ENCODE assay signal across 20 mouse cellular contexts in genomic region chr12:116293599-116294292, GRCm38 (mm10). TPM values are rescaled to one million over a fixed set of nuclear protein-coding genes. Genes with fewer than 3 reads are reported as not detected.
DNase-seq lines count a peak whose midpoint lies in the region; ATAC-seq lines count a peak whose summit lies in the region.
"Had no signal": no experiment of that assay in that cellular context is flagged by ENCODE, and none has a peak within 500 bp of the region (broad histone marks: within the 10 kb centered on the region; RNA-seq: fewer than 3 reads in every experiment).

No protein-coding gene starts in this region.

- intact Hi-C loops in left cerebral cortex, postnatal 4 days (cut with DNase I): no loop called here

- H3K27ac ChIP-seq in heart, embryonic 10.5 days: no peak overlapping the region
- H3K27ac ChIP-seq in forebrain, embryonic 11.5 days (ENCODE audit: low read depth, low read length): no peak overlapping the region
- H3K27ac ChIP-seq: embryonic facial prominence, embryonic 15.5 days; forebrain, embryonic 15.5 days; hindbrain, embryonic 12.5 days; midbrain, embryonic 12.5 days had no signal

- 79% methylated on average over 4 of the region's 4 CpGs for WGBS in heart, embryonic 10.5 days
- WGBS in forebrain, embryonic 11.5 days: 84% methylated on average over 4 of the region's 4 CpGs

- H3K9ac ChIP-seq in forebrain, embryonic 11.5 days (ENCODE audit: low read length): no peak overlapping the region
- H3K9ac ChIP-seq: embryonic facial prominence, embryonic 15.5 days; forebrain, embryonic 15.5 days; hindbrain, embryonic 12.5 days; midbrain, embryonic 12.5 days had no signal

- ATAC-seq in CD4-positive, CD25-positive, alpha-beta regulatory T cell, adult 4 months: peak; percentile 53
- peak; percentile 43 for ATAC-seq in inflammation-experienced regulatory T-cells, adult 6 months
- ATAC-seq in forebrain, embryonic 11.5 days (replicated peaks; ENCODE audit: low FRiP score): no peak
- ATAC-seq: forebrain, embryonic 15.5 days had no signal

- DNase-seq in heart, adult 18-20 months: peak; percentile 27 to 29
- no peak for DNase-seq in heart, embryonic 10.5 days (ENCODE audit: low spot score)
- peak; percentile 17 to 20 for DNase-seq in left cerebral cortex, adult 18-20 months (ENCODE audit: low spot score in 2 of 2)
- DNase-seq in left cerebral cortex, postnatal 4 days: no peak
- no peak for DNase-seq in forebrain, embryonic 11.5 days (ENCODE audit: low spot score)
- no peak for DNase-seq in spleen, postnatal 36 days (ENCODE audit: low spot score in 2 of 2)
- DNase-seq: adrenal gland, postnatal 14 days; cerebellum, postnatal 36 days; kidney, adult 18-20 months; lung, postnatal 10 days had no signal

- no peak overlapping the region for H3K4me2 ChIP-seq in forebrain, embryonic 11.5 days (ENCODE audit: low read depth, low read length, severe bottlenecking)
- H3K4me2 ChIP-seq: embryonic facial prominence, embryonic 15.5 days; forebrain, embryonic 15.5 days; hindbrain, embryonic 12.5 days; liver, embryonic 11.5 days; midbrain, embryonic 12.5 days had no signal

- H3K4me1 ChIP-seq in heart, embryonic 10.5 days: no peaks in the 10 kb centered on the region
- no peaks in the 10 kb centered on the region for H3K4me1 ChIP-seq in forebrain, embryonic 11.5 days (replicated peaks; ENCODE audit: control insufficient read depth, insufficient read depth, low read length)
- H3K4me1 ChIP-seq: embryonic facial prominence, embryonic 15.5 days; forebrain, embryonic 15.5 days; hindbrain, embryonic 12.5 days; midbrain, embryonic 12.5 days had no signal

- no peaks in the 10 kb centered on the region for H3K27me3 ChIP-seq in heart, embryonic 10.5 days (ENCODE audit: insufficient read depth, poor library complexity, severe bottlenecking)
- no peaks in the 10 kb centered on the region for H3K27me3 ChIP-seq in forebrain, embryonic 11.5 days (ENCODE audit: control insufficient read depth, insufficient read depth, low read length)
- H3K27me3 ChIP-seq: embryonic facial prominence, embryonic 15.5 days; forebrain, embryonic 15.5 days; hindbrain, embryonic 12.5 days; midbrain, embryonic 12.5 days had no signal

- no peaks in the 10 kb centered on the region for H3K9me3 ChIP-seq in heart, embryonic 10.5 days
- no peaks in the 10 kb centered on the region for H3K9me3 ChIP-seq in forebrain, embryonic 11.5 days (ENCODE audit: control insufficient read depth, low read length)
- H3K9me3 ChIP-seq: embryonic facial prominence, embryonic 15.5 days; forebrain, embryonic 15.5 days; hindbrain, embryonic 12.5 days; midbrain, embryonic 12.5 days had no signal

- H3K36me3 ChIP-seq in heart, embryonic 10.5 days: no peaks in the 10 kb centered on the region
- no peaks in the 10 kb centered on the region for H3K36me3 ChIP-seq in forebrain, embryonic 11.5 days (ENCODE audit: control insufficient read depth, insufficient read depth, low read length)
- H3K36me3 ChIP-seq: embryonic facial prominence, embryonic 15.5 days; forebrain, embryonic 15.5 days; hindbrain, embryonic 12.5 days; midbrain, embryonic 12.5 days had no signal

- H3K4me3 ChIP-seq in heart, embryonic 10.5 days: no peak overlapping the region
- H3K4me3 ChIP-seq in forebrain, embryonic 11.5 days (ENCODE audit: low read depth, low read length): no peak overlapping the region
- H3K4me3 ChIP-seq: embryonic facial prominence, embryonic 15.5 days; forebrain, embryonic 15.5 days; hindbrain, embryonic 12.5 days; midbrain, embryonic 12.5 days had no signal

RNA-seq across cellular contexts. Expression of gene Esyt2, which starts 12.8 kb away (rescaled TPM):
- 10 to 100 TPM; 23.7 to 31.8 TPM for total RNA-seq in heart, adult 18-20 months (2021)
- polyA plus RNA-seq in heart, embryonic 10.5 days (2016; fragmentation: Nextera tagmentation; extraction: Ambion mirVana): 12.5 and 14.7 TPM in 2 replicates
- 10 to 100 TPM; 57.8 to 58.5 TPM for total RNA-seq in left cerebral cortex, adult 18-20 months (2021)
- 10 to 100 TPM; 52.5 to 72.2 TPM for total RNA-seq in left cerebral cortex, postnatal 4 days (2021)
- 10 to 100 TPM; 45.0 to 63.7 TPM for polyA plus RNA-seq in CD4-positive, CD25-positive, alpha-beta regulatory T cell, adult 4 months (2017; shearing (Covaris generic))
- 10 to 100 TPM; 42.0 to 63.3 (median 61.0) TPM for polyA plus RNA-seq in inflammation-experienced regulatory T-cells, adult 6 months (2017; shearing (Covaris generic))
- polyA plus RNA-seq in forebrain, embryonic 11.5 days (2014; fragmentation: Nextera tagmentation; extraction: Ambion mirVana): 19.1 and 20.8 TPM in 2 replicates

RNA-seq across cellular contexts. Expression of gene Gm11027, which starts 18.6 kb away (rescaled TPM):
- not detected for total RNA-seq in heart, adult 18-20 months (2021)
- not detected in 2 replicates for polyA plus RNA-seq in heart, embryonic 10.5 days (2016; fragmentation: Nextera tagmentation; extraction: Ambion mirVana)
- not detected for total RNA-seq in left cerebral cortex, adult 18-20 months (2021)
- total RNA-seq in left cerebral cortex, postnatal 4 days (2021): not detected
- not detected for polyA plus RNA-seq in CD4-positive, CD25-positive, alpha-beta regulatory T cell, adult 4 months (2017; shearing (Covaris generic))
- polyA plus RNA-seq in inflammation-experienced regulatory T-cells, adult 6 months (2017; shearing (Covaris generic)): 1 to 10 TPM in 1 of 3 experiments, not detected in 2; 2.2 TPM
- not detected in 2 replicates for polyA plus RNA-seq in forebrain, embryonic 11.5 days (2014; fragmentation: Nextera tagmentation; extraction: Ambion mirVana)
- total RNA-seq: adrenal gland, postnatal 14 days; gastrocnemius, postnatal 4 days; layer of hippocampus, postnatal 10 days had no signal
- polyA plus RNA-seq: embryonic facial prominence, embryonic 15.5 days; forebrain, embryonic 15.5 days; hindbrain, embryonic 12.5 days; liver, embryonic 11.5 days; midbrain, embryonic 12.5 days; thymus, postnatal 0 days had no signal

RNA-seq across cellular contexts. Expression of gene Wdr60, which starts 30.9 kb away (rescaled TPM):
- total RNA-seq in heart, adult 18-20 months (2021): 1 to 10 TPM; 1.7 to 2.5 TPM
- 3.6 and 9.8 TPM in 2 replicates for polyA plus RNA-seq in heart, embryonic 10.5 days (2016; fragmentation: Nextera tagmentation; extraction: Ambion mirVana)
- 10 to 100 TPM; 17.2 to 18.2 TPM for total RNA-seq in left cerebral cortex, adult 18-20 months (2021)
- total RNA-seq in left cerebral cortex, postnatal 4 days (2021): 10 to 100 TPM; 16.6 to 19.4 TPM
- 1 to 10 TPM; 1.2 to 2.4 TPM for polyA plus RNA-seq in CD4-positive, CD25-positive, alpha-beta regulatory T cell, adult 4 months (2017; shearing (Covaris generic))
- 1 to 10 TPM in 2 of 3 experiments, not detected in 1; 1.2 to 1.9 TPM for polyA plus RNA-seq in inflammation-experienced regulatory T-cells, adult 6 months (2017; shearing (Covaris generic))
- 16.4 and 18.1 TPM in 2 replicates for polyA plus RNA-seq in forebrain, embryonic 11.5 days (2014; fragmentation: Nextera tagmentation; extraction: Ambion mirVana)

Comparison
In these comparisons a context has a peak if more than half of its experiments do, and no peak if none do; other contexts are left out.
1. DNase-seq: peak in heart, adult 18-20 months (2 of 2) and left cerebral cortex, adult 18-20 months (2 of 2); none in heart, embryonic 10.5 days (single experiment), left cerebral cortex, postnatal 4 days (single experiment), forebrain, embryonic 11.5 days (single experiment) and spleen, postnatal 36 days (0 of 2).